Mouse (Mus musculus): ENCODE measurements at regions not wholly inside any gene's neighbourhood (a gene's known extent, or its start where the extent isn't known, plus 50 kb on each side); places are given as distances from the start of the nearest gene placed in this dataset.

DNA sequence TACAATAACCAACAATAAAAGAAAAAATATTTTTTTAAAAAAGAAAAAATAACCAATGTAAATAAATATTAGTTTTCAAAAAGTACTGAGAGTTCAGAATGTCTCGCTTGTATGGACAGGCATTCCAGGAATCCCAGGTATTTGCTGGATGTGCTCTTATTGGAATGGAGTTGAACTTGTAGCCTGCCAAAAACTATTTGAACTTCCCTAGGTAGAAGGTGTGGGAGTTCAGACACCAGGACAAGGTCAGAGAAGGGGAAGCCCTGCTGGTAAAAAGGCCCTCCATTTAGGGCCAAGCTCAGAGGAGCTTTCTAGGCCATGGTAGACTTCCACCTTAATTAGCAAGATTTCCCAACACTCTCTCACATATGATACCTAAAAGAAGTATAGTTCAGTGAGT is 270.3 kb downstream of the Actr3 start:
- intact Hi-C loops (cut with DNase I; ENCODE audit: low total_unique reads), result no loop called here
- no peak for DNase-seq

GRCm38 (mm10) chr1:125158481-125158880 is 277.0 kb downstream of the Actr3 start:
- DNase-seq, result no peak
- intact Hi-C loops (cut with DNase I; ENCODE audit: low total_unique reads), result no loop called here

- no peak for DNase-seq
- intact Hi-C loops (cut with DNase I; ENCODE audit: low total_unique reads), result no loop called here
Measured at GRCm38 (mm10) chr1:125156093-125156492, 279.4 kb downstream of the Actr3 start.

DNA sequence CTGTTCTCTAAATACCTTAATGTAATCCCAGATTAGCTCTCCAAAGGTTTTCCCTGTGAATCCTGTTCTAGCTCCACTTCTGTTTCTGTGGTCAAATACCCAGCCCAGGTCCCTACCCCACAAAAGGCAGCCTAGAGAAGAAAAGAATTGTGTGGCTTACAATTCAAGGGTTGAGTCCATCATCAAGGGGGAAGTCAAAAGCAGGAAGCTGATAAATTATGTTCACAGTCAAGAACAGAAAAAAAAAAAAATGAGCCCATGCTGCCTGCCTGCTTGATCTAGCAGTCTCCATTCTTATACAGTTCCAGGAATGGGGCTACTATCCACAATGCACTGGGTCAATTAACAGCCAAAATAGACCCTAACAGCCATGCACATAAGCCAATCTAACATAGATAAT is 285.7 kb downstream of the Actr3 start:
- DNase-seq, result no peak
- intact Hi-C loops (cut with DNase I; ENCODE audit: low total_unique reads), result no loop called here

GRCm38 (mm10) chr1:125123861-125124260 is 311.7 kb downstream of the Actr3 start:
- intact Hi-C loops (cut with DNase I; ENCODE audit: low total_unique reads), result no loop called here

DNA sequence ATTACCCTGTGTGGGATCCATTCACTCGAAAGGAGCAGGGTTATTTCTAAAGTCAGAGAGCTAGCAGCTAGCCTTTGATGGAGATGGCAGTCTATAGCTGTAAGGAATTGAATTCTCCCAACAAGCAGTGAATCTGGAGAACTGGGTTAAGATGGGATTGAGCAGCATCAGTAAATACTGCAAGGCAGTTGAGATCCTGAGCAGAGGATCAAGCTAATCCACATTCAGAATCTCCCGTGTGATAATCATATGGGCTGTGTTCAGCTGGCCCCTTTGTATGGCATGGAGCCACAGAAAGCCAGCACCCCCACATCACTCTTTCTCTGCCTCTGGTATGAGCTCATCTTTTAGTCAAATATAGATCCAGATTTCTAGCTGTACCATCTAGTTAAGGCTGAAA is 334.9 kb downstream of the Actr3 start:
- intact Hi-C loops (cut with DNase I; ENCODE audit: low total_unique reads), result no loop called here
- DNase-seq, result no peak

More at GRCm38 (mm10) chr1:125123861-125124260, 311.7 kb downstream of the Actr3 start:
- DNase-seq, result no peak

DNA sequence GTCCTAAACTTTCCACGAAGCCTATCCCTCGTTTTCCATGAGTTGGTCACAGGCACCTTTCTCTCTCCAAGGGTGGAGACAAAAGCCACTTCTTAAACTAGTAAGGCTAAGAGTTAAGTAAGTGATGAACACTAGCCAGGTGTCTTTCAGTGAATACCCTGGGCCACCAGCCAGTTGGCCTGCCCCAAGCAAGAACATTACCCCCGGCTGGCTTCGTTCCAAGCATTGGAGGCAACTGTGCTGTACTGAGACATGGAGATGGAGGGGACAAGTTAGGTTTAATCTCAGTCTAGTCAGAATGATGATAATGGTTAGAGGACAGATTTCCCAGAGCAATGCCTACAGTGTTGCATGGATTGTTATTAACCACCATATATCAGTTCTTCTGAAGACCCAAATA is 350.6 kb downstream of the Actr3 start:
- intact Hi-C loops (cut with DNase I; ENCODE audit: low total_unique reads), result no loop called here
- DNase-seq, result no peak

DNA sequence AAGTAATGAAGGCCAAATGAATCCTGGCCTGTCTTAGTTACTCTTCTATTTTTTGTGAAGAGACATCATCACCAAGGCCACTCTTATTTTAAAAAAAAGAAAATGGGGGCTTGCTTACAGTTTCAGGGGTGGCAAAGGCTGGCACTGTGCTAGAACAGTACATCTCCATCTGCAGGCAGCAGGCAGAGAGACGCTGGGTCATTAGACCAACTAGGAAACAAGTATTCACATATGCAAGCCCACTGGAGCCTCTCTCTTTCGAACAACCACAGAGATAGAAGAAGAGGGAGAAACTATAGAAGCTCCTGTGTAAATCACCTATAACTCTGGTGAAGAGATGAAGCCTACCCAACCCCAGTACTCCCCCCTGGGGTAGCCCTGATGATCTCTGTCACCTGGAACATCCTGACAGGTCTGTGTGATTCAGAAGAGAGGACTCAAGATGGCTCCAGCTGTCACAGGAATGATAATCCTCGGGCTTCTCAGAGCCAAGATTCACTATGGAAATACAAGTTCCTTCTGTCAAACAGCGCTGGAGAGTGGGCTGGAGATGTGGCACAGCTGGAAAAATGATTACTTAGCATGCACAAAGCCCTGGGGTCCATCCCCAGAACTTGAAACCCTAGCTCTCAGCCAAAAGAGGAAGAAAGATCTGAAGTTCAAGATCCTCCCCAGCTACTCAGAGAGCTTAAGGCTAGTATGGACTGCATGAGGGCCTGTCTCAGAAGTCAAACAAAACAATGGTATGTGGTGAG is 395.8 kb downstream of the Actr3 start:
- intact Hi-C loops (cut with DNase I; ENCODE audit: low total_unique reads), result no loop called here
- DNase-seq, result no peak

- DNase-seq, result no peak
- intact Hi-C loops (cut with DNase I; ENCODE audit: low total_unique reads), result no loop called here
Measured at GRCm38 (mm10) chr1:125013301-125013700, 422.2 kb downstream of the Actr3 start.

DNA sequence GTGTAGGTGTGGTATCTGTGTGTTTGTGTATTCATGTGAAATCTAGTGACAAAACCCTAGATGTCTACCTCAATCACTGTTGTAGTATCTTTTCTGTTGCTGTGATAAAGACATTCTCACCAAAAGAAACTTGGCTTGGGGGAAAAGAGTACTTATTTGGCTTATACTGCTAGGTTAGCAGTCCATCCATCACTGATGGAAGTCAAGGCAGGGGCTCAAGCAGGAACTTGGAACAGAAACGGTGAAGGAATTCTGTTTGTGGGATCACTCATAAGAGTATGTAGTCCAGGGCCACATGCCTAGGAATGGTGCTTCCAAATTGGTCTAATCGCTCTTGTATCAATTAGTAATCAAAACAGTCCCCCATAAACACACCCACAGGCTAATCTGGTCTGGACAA is 423.6 kb downstream of the Actr3 start:
- intact Hi-C loops (cut with DNase I; ENCODE audit: low total_unique reads), result no loop called here
- DNase-seq, result no peak

- DNase-seq, result no peak
- intact Hi-C loops (cut with DNase I; ENCODE audit: low total_unique reads), result no loop called here
Measured at GRCm38 (mm10) chr1:124997577-124997976, 437.9 kb downstream of the Actr3 start.

DNA sequence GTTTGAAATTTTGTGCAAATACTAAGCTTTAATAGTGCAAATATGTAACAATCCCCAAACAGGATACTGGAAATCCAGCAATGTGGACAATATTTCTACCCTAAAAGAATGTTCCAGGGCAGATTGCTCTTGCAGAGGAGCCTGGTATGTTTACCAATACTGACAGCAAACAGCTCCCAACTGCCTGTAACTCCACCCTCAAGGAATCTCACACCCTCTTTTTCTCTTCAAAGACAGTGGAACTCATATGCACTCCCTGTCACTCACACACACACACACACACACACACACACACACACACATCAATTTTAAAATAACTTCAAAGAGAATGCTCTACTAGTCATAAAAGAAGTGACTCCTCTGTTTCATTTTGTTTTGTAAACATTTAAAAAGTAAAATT is 484.7 kb downstream of the Actr3 start:
- intact Hi-C loops (cut with DNase I; ENCODE audit: low total_unique reads), result no loop called here
- no peak for DNase-seq

DNA sequence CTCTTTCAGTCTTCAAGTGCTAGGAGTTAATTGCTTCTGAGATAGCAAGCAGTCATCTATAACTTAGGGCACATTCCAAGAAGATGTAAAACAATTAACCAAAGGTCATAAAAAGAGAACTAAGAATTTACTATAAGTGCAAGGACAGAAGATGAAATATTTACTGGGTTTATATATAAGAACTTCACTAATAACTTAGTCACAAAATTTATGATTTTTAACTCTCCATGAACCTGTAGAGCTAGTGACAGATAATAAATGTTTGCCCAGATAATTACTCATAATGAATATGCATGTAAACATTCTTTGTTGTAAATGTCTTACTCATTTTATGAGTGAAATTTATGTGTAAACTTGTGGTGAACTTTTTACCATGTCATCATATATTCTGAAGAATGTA is 531.2 kb downstream of the Actr3 start:
- DNase-seq, result no peak
- intact Hi-C loops (cut with DNase I; ENCODE audit: low total_unique reads), result no loop called here

GRCm38 (mm10) chr1:124871148-124871547 is 564.4 kb downstream of the Actr3 start:
- intact Hi-C loops (cut with DNase I; ENCODE audit: low total_unique reads), result no loop called here
- no peak for DNase-seq

DNA sequence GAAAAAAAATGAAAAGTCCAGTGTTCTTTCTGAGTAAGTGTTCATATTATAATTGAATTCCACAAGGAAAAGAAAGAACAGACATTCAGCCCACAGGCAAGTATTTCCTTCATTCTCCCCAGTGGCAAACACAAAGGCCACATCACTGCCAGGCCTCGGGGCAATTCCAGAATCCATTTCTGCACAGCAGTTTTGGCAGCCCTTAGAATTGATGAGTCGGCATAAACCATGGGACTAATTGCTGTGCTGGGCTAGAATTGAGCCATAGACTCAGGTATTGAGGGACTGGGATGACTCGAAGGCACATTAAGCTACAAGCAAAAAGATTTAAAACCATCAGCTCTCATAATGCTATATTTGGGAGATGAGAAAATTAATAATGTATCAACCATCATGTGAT is 569.3 kb downstream of the Actr3 start:
- no peak for DNase-seq
- intact Hi-C loops (cut with DNase I; ENCODE audit: low total_unique reads), result no loop called here

DNA sequence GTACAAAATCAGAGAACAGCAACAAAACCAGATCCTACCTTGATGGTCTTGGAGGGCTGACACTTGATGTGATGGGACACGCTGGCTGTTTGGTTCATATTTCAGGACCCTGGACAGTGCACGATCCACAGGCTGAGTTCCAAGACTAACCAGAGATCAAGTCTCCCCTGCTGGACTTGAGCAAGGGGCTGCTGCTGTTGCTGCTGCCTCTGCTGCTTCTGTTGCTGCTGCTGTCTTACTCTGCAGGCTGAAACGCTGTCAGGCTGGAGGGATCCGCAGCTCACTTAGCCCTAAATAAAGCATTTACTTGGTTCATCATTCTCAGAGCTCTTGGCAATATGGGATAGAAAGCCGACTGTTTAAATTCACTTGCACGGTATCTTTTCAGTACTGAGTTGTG is 589.8 kb downstream of the Actr3 start:
- intact Hi-C loops (cut with DNase I; ENCODE audit: low total_unique reads), result no loop called here
- DNase-seq, result peak; percentile 4

DNA sequence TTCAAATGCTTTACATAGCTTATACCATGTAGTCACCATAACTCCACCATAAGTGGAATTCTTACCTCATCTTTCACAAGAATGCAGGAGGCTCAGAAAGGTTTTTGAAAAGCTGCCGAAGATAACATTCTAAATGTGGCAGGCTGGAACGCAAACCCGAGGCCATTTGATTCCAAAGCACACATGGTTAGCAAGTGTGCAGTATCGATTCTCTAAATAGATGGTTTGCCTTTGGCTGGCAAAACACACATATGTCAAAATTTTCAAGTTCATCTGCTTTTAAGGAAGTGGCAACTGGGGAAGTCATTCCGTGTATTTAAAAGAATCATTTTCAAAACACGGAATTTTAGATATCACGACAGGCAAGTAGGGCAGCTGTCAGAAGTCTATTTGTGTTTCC is 609.8 kb downstream of the Actr3 start:
- DNase-seq, result no peak
- intact Hi-C loops (cut with DNase I; ENCODE audit: low total_unique reads), result no loop called here

DNA sequence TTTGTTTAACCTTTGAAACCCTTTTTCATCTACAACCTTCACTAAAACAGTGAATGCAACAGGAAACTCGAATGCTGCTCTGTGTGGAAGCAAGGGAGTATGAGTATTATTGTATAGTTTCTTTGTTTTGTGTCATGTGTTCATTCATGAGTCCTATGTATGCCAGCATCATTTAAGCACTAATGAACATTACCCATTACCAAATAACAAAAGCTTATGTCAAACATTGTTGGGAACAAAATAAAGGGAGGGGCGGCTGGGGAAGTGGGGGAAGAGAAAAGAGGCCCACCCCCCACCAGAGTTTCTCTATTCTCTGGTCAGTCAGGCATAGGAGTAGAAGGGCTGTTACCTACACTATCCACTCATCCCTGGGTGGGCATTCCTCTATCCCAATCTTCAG is 642.5 kb downstream of the Actr3 start:
- intact Hi-C loops (cut with DNase I; ENCODE audit: low total_unique reads), result no loop called here
- DNase-seq, result no peak

DNA sequence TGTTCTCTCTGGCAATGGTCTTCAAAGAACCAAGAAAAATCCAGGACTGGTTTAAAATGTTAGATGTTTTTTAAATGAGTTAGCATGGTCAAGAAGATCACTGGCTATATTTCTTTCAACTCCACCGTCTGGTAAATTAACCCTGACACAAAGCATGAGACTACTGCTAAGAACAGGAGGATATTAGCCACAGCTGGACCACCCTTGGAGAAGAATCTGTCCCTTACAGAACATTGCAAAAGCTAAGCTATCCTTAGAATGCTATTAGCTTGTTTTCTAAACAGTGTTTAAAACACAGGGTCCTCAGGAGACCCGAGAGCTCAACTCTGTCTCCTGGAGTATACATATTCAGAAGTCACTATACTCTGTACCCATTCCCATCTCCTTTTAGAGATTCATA is 644.9 kb downstream of the Actr3 start:
- intact Hi-C loops (cut with DNase I; ENCODE audit: low total_unique reads), result no loop called here

DNA sequence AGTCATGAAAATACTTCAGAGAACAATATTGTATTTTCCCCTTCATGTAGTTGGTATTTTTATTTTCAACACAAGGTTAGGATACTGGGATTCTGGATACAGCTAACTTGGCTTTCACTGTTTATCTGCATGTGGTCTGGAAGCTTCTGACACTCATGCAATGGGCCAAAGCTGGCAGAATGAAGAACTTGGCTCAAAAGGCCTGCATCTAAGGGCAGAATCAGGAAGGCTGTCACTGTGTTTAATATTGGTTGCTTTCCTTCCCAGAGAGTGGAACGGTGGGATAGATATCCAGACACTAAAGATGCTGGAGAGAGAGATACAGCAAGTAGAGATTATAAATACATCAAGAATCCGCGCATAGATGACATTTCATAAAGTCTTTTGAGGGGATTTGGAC is 645.4 kb downstream of the Actr3 start:
- no peak for DNase-seq
- intact Hi-C loops (cut with DNase I; ENCODE audit: low total_unique reads), result no loop called here

More for the DNA sequence above, 644.9 kb downstream of the Actr3 start:
- no peak for DNase-seq

GRCm38 (mm10) chr1:124783066-124783465 is 652.5 kb downstream of the Actr3 start:
- no peak for DNase-seq
- intact Hi-C loops (cut with DNase I; ENCODE audit: low total_unique reads), result no loop called here

DNA sequence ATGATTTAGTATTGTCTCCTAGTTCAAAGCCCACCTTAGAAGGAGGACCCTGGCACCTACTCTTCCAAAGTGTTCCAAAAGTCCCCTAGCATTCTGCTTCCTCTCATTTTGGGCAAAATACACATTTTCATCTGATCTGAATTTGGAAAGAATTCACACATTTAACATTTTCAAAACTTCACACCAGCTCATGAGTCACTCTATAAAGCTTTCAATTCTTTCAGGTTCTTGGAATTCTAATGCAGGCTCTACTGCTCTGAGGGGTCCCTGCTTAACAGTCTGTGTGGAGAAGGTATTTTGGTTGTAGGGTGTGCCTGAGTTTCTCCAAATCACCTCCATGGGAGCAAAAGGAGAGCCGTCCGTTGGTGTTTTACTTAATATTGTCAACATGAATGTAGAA is 657.8 kb downstream of the Actr3 start:
- intact Hi-C loops (cut with DNase I; ENCODE audit: low total_unique reads), result no loop called here
- no peak for DNase-seq

Data from gastrocnemius, postnatal 14 days (tissue).